Mouse (Mus musculus) embryonic fibroblast, embryonic 13.5 days (primary cell): ENCODE results near the gene Rpl27a.

Experiments used
- CTCF ChIP-seq: IDR thresholded peaks from 2 replicates; pipeline ENCODE4 v1.5.1; 2011; ENCODE audit warnings: mild to moderate bottlenecking, control low read depth, low read length, moderate library complexity, borderline replicate concordance; ENCODE audit not compliant: insufficient read depth
- POLR2A ChIP-seq: IDR thresholded peaks from 2 replicates; pipeline ENCODE4 v1.6.1; 2011; ENCODE audit warnings: low read depth, mild to moderate bottlenecking, control low read depth, low read length, moderate library complexity

DNA sequence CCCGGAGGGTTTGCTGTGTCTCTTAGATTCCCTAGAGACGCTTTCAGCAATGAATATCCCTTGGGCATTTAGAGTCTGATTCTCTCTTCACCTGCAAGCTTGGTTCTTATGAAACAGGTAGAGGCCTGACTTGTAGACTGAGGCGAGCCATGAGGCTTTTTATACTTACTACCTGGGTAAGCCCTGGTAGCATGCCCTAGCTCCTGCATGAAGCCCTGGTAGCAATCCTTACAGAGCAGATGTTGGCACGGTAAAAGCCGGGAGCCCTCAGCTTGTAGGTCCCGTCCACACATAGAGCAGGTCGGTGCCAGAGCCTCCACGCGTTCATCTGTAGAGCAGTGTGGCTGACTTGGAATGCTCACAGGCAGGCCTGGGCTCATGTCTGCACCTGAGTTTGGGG, 11.4 kb upstream of the Rpl27a start:
- TF ChIP-seq CTCF = no peak
- no peak for TF ChIP-seq POLR2A
